Mouse (Mus musculus) layer of hippocampus, postnatal 14 days (tissue): ENCODE measurements around the gene Taf15. TPM values are rescaled to one million over a fixed set of nuclear protein-coding genes. Genes with fewer than 3 reads are reported as not detected.

Experiments
- DNase-seq, 2 experiments: peaks; one replicate each; pipeline ENCODE4 v3.0.0; 2021 to 2022; ENCODE audit warnings: low spot score in 2 of 2, mixed read lengths in 1 of 2
- long read RNA-seq, 2 experiments: library from polyadenylated mRNA; stranded (forward); transcript quantifications; one replicate each; pipeline ENCODE4 v2.0.0; 2021
- total RNA-seq, 2 experiments: library from RNA; stranded (reverse); gene quantifications; 2 replicates each; pipeline ENCODE4 v1.2.3; 2021

Gene Taf15
- total RNA-seq, result 10 to 100 TPM; 64.1 to 65.9 TPM
- long read RNA-seq, experiment 1, partial matches to known transcripts, result 1 of 1 reads
- long read RNA-seq, experiment 1, other reads (novel, unspliced or antisense), result 0 of 1 reads
- long read RNA-seq, experiment 2, partial matches to known transcripts, result 1 of 3 reads
- long read RNA-seq, experiment 2, other reads (novel, unspliced or antisense), result 1 of 3 reads

- DNase-seq, result peak; percentile 99
Measured at GRCm38 (mm10) chr11:83472324-83473234, at the start of gene Taf15. Taf15 (plus strand) TSS chr11:83473086.

GRCm38 (mm10) chr11:83424681-83425080 is 48.2 kb upstream of the Taf15 start:
- peak; percentile 81 to 83 for DNase-seq

GRCm38 (mm10) chr11:83426964-83427363 is 45.9 kb upstream of the Taf15 start:
- DNase-seq, result no peak

GRCm38 (mm10) chr11:83429355-83429754 is 43.5 kb upstream of the Taf15 start, which contains the start of gene Gas2l2:
Gas2l2 (minus strand) TSS chr11:83429455.
- DNase-seq, result no peak

- DNase-seq, result no peak
Measured at GRCm38 (mm10) chr11:83432533-83432932, 40.4 kb upstream of the Taf15 start.

GRCm38 (mm10) chr11:83437377-83437776 is 35.5 kb upstream of the Taf15 start, which contains the start of gene 1700020L24Rik:
1700020L24Rik (plus strand) TSS chr11:83437677.
- DNase-seq, result no peak

- no peak for DNase-seq
Measured at GRCm38 (mm10) chr11:83439426-83440060, 33.3 kb upstream of the Taf15 start.

- peak; percentile 86 to 87 for DNase-seq
Measured at GRCm38 (mm10) chr11:83440081-83441064, 32.5 kb upstream of the Taf15 start.

GRCm38 (mm10) chr11:83441235-83441634 is 31.7 kb upstream of the Taf15 start:
- DNase-seq, result no peak

GRCm38 (mm10) chr11:83442596-83443267 is 30.2 kb upstream of the Taf15 start:
- DNase-seq, result peak; percentile 72 to 81

- DNase-seq, result no peak
Measured at GRCm38 (mm10) chr11:83443824-83444223, 29.1 kb upstream of the Taf15 start.

GRCm38 (mm10) chr11:83445001-83445400 is 27.9 kb upstream of the Taf15 start:
- no peak for DNase-seq

- DNase-seq, result no peak
Measured at GRCm38 (mm10) chr11:83447612-83448011, 25.3 kb upstream of the Taf15 start.

- DNase-seq, result no peak
Measured at GRCm38 (mm10) chr11:83448021-83448926, 24.6 kb upstream of the Taf15 start.

GRCm38 (mm10) chr11:83448927-83449236 is 24.0 kb upstream of the Taf15 start:
- DNase-seq, result no peak

- no peak for DNase-seq
Measured at GRCm38 (mm10) chr11:83449298-83449697, 23.6 kb upstream of the Taf15 start.

GRCm38 (mm10) chr11:83450550-83450949 is 22.3 kb upstream of the Taf15 start:
- no peak for DNase-seq

- DNase-seq, result no peak
Measured at GRCm38 (mm10) chr11:83451281-83451680, 21.6 kb upstream of the Taf15 start.

GRCm38 (mm10) chr11:83454548-83454947 is 18.3 kb upstream of the Taf15 start:
- DNase-seq, result no peak
